Mouse (Mus musculus): ENCODE measurements around the gene Atp10a.

GRCm38 (mm10) chr7:58633683-58634082, 22.3 kb upstream of the Atp10a start:
- TF ChIP-seq MAX (IDR thresholded peaks at IDR 0.05; ENCODE audit: low read depth) = no peak
- TF ChIP-seq POLR2A (IDR thresholded peaks at IDR 0.05; ENCODE audit: insufficient read length, low read depth) = no peak
- no peak for TF ChIP-seq SRF (IDR thresholded peaks at IDR 0.05; ENCODE audit: control insufficient read depth, insufficient read length, low read depth)
- TF ChIP-seq TCF12 (IDR thresholded peaks at IDR 0.05; ENCODE audit: insufficient read depth, poor library complexity, severe bottlenecking) = no peak
- no peak for TF ChIP-seq REST (IDR thresholded peaks at IDR 0.05; ENCODE audit: insufficient read depth, insufficient read length)
- no peak for TF ChIP-seq POLR2AphosphoS2 (IDR thresholded peaks at IDR 0.05; ENCODE audit: insufficient read length, low read depth)
- no peak for TF ChIP-seq USF1 (IDR thresholded peaks at IDR 0.05; ENCODE audit: low read depth)
- TF ChIP-seq MYOG (IDR thresholded peaks at IDR 0.05; ENCODE audit: control insufficient read depth in 1 of 3, insufficient read depth in 1 of 3, insufficient read length in 2 of 3, low read depth in 2 of 3) = no peak
- no peak for TF ChIP-seq E2F4 (IDR thresholded peaks at IDR 0.05; ENCODE audit: insufficient read depth)

Measured in myocyte (in vitro differentiated cells).